Mouse (Mus musculus): ENCODE data around the gene Hic1. TPM values are rescaled to one million over a fixed set of nuclear protein-coding genes. Genes with fewer than 3 reads are reported as not detected.

Hic1 gene
- polyA plus RNA-seq, 1 experiment from 2014 or later = 17.1 TPM

DNA sequence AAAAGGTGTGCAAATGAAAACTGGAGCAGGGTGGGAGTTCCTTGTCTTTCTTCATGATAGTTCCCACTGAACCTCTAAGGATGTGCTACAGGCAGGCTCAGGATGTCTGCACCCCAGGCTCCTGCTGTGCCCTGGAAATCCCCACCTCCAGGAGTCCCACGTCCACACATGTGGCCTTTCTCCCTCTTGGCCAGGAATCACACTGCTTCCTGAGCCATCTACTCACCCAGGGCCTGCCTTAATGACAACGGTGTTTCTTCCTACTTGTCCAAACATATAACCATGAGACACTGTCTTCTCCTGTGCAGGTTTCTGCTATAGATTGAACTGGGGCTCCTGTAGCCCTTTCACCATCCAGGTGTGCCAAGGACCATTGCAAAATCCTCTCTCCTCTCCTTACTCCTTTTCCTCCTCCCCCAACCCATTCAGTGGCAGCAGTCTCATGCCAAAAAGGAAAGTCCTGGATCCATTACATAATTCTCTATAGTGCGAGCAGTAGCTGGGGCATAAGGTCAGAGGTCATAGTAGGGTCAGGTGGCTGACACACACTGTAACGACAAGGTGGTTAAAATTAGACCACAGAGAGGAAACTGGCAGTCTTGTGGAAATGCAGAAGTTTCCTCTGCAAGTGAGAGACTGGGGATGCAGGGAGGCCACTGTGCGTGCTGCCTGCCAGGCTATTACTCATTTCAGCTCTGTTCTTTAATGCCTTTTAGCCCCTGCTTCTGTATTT, 32.5 kb downstream of the Hic1 start:
- no peak overlapping the region for H3K9ac ChIP-seq
- no peak overlapping the region for H3K4me2 ChIP-seq (replicated peaks)
- peaks cover 28% of the 10 kb centered on the region; the same call in 1 of the 2 replicates for H3K4me1 ChIP-seq
- H3K27me3 ChIP-seq (replicated peaks) = no peaks in the 10 kb centered on the region
- 54% methylated on average over 5 of the region's 5 CpGs for WGBS
- no peaks in the 10 kb centered on the region for H3K36me3 ChIP-seq
- ATAC-seq (ENCODE audit: low FRiP score, low read depth) = no peak
- H3K27ac ChIP-seq = no peak overlapping the region
- H3K9me3 ChIP-seq = no peaks in the 10 kb centered on the region
- no peak overlapping the region for H3K4me3 ChIP-seq

DNA sequence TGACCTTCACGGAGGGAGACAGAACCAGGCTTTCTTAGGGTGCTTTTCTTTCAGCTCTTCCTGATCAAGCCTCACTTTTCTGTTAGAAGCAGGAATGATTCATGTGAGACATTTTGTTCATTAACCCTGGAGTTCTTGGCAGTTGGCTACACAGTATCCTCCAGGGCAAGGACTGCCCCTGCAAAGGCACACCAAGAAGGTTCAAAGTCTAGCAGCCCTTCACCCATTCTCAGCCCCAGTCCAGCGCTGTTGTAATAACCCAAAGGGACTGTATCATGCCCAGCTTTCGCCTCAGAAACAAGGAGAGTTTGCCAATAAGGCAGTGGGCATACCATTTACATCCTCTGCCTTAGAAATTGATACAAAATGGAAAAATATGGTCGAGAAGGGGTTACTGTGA, 34.0 kb downstream of the Hic1 start:
- 92% methylated on average over 4 of the region's 4 CpGs for WGBS
- no peaks in the 10 kb centered on the region for H3K36me3 ChIP-seq
- H3K9me3 ChIP-seq = no peaks in the 10 kb centered on the region
- no peak overlapping the region for H3K4me3 ChIP-seq
- H3K27me3 ChIP-seq (replicated peaks) = no peaks in the 10 kb centered on the region
- H3K4me2 ChIP-seq (replicated peaks) = no peak overlapping the region
- ATAC-seq (ENCODE audit: low FRiP score, low read depth) = no peak
- H3K9ac ChIP-seq = no peak overlapping the region
- H3K27ac ChIP-seq = no peak overlapping the region
- H3K4me1 ChIP-seq = peaks cover 28% of the 10 kb centered on the region; the same call in 1 of the 2 replicates

DNA sequence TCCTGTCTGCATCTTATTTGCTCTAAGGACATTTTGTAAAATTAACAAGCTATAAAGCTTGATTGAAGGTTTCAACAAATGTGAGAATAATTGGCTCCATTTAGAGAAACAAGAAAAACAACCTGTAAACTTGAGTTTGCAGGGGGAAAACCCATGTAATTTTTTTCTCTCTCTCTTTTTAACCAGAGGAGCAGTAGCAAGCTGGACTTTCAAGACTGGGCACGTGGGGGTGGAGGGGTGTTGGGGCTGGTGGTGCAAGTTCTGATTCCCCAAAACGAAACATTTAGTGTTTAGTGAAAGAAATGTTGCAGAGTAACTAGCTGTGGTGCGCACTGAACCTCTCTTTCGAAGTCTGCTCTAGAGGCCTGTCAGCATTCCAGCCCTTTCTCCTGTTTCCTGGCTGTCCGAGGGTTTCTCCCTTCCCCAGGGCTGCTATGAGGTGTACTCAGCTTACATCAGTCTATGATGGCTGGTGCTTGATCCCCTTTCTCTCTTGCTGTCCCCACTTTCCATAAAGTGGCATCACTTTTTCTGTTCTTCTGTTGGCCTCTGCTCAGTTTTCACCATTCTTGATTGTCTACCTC, 34.7 kb downstream of the Hic1 start:
- Histone ChIP-seq H3K9me3 (no peaks in the 10 kb centered on the region), H3K36me3 (no peaks in the 10 kb centered on the region), H3K27ac (no peak overlapping the region), H3K27me3 (replicated peaks) (no peaks in the 10 kb centered on the region), H3K9ac (no peak overlapping the region), H3K4me3 (no peak overlapping the region), H3K4me1 (peaks cover 22% of the 10 kb centered on the region; the same call in 1 of the 2 replicates), H3K4me2 (replicated peaks) (no peak overlapping the region)
- no peak for ATAC-seq (ENCODE audit: low FRiP score, low read depth)
- 85% methylated on average over 5 of the region's 5 CpGs for WGBS

DNA sequence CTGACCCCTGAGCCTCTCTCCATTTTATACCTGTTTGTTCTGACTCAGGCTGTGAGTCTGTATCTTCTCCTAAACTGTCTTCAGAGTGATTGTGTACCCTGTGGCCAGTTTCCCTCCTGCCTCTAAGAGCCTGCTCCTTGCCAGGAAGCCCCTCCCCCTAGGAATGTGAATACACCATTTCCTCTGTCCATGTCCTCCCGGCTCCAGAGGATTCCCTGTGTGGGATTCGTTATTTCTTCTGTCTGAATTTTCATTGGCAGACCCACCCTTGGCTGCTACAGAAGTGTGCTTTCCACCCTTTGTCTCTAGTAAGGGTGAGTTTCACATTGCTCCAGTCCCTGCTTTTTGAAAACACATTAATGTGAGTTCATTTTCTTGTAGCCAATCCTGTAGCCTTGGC, 35.4 kb downstream of the Hic1 start:
- Histone ChIP-seq H3K4me3 (no peak overlapping the region), H3K36me3 (no peaks in the 10 kb centered on the region), H3K4me1 (peaks cover 17% of the 10 kb centered on the region; the same call in 1 of the 2 replicates), H3K27me3 (replicated peaks) (no peaks in the 10 kb centered on the region), H3K27ac (no peak overlapping the region), H3K9ac (no peak overlapping the region), H3K9me3 (no peaks in the 10 kb centered on the region), H3K4me2 (replicated peaks) (no peak overlapping the region)
- WGBS = 12% methylated on average over 2 of the region's 2 CpGs
- no peak for ATAC-seq (ENCODE audit: low FRiP score, low read depth)

DNA sequence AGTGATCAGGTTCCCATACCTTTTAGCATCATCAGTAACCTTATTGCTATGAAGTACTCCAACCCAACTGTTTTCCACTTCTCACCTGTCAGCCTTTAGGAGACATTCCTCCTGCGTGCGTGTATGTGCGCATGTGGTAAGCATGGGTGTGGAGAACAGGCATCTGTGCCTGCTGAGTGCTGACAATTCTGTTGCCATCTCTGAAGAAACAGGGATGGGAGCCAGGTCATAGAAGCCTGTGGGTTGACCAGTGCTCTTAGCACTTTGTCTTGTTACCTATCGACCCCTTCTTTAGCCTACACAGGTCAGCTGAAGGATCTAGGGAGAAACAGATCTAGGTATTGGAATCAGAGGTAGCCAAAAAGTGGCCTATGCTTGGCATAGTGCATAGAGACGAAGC, 35.9 kb downstream of the Hic1 start:
- ATAC-seq (ENCODE audit: low FRiP score, low read depth) = no peak
- Histone ChIP-seq H3K9ac (no peak overlapping the region), H3K36me3 (no peaks in the 10 kb centered on the region), H3K27me3 (replicated peaks) (no peaks in the 10 kb centered on the region), H3K4me2 (replicated peaks) (no peak overlapping the region), H3K27ac (no peak overlapping the region), H3K9me3 (no peaks in the 10 kb centered on the region), H3K4me1 (peaks cover 13% of the 10 kb centered on the region; the same call in 1 of the 2 replicates), H3K4me3 (no peak overlapping the region)
- 92% methylated on average over 5 of the region's 5 CpGs for WGBS

DNA sequence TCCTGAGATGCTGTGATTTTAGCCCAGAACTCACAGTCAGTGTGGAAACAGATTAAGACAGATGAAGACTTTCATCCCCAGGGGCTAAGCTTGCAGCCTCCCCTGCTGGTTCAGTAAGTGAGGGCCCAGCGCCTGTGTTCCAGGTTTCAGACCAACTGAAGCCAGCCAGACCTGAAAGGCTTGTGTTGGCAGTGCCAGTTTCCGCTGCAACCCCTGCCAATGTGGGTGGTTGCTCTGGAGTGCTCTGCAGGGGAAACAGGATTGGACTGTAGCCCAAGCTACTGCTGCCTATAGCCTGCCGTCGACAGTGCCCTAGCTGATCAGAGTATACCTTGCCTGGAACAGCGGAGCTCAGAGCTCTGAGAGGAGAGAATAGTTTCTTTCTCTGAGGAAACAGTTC, 37.0 kb downstream of the Hic1 start:
- H3K27me3 ChIP-seq (replicated peaks) = no peaks in the 10 kb centered on the region
- no peaks in the 10 kb centered on the region for H3K36me3 ChIP-seq
- H3K4me3 ChIP-seq = no peak overlapping the region
- ATAC-seq (ENCODE audit: low FRiP score, low read depth) = no peak
- H3K27ac ChIP-seq = no peak overlapping the region
- 92% methylated on average over 5 of the region's 5 CpGs for WGBS
- no peak overlapping the region for H3K4me2 ChIP-seq (replicated peaks)
- no peaks in the 10 kb centered on the region for H3K9me3 ChIP-seq
- H3K4me1 ChIP-seq = peaks cover 13% of the 10 kb centered on the region; the same call in 1 of the 2 replicates
- no peak overlapping the region for H3K9ac ChIP-seq

DNA sequence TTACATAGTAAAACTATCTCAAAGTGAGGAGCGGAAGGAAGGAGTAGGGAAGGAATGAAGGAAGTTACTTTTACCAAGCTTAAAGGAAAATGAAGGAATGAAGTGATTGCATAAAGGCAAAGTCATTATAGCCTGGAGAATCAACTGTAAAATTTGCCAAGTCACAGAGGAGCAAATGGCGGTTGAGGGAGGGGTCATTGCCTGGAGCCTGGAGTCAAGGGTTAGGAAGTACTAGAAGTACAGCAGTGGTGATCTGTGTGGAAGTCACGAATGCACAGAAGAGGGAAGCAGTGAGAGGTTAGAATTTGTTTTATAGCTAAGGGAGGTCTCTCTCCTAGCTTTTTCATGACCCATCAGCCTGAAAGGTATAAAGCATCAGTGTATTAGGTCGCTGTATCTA, 38.0 kb downstream of the Hic1 start:
- Histone ChIP-seq H3K4me3 (no peak overlapping the region), H3K4me2 (replicated peaks) (no peak overlapping the region), H3K9ac (no peak overlapping the region), H3K4me1 (peaks cover 9% of the 10 kb centered on the region; the same call in 1 of the 2 replicates), H3K36me3 (no peaks in the 10 kb centered on the region), H3K9me3 (no peaks in the 10 kb centered on the region), H3K27ac (no peak overlapping the region), H3K27me3 (replicated peaks) (no peaks in the 10 kb centered on the region)
- WGBS = 88% methylated on average over 4 of the region's 4 CpGs
- no peak for ATAC-seq (ENCODE audit: low FRiP score, low read depth)

DNA sequence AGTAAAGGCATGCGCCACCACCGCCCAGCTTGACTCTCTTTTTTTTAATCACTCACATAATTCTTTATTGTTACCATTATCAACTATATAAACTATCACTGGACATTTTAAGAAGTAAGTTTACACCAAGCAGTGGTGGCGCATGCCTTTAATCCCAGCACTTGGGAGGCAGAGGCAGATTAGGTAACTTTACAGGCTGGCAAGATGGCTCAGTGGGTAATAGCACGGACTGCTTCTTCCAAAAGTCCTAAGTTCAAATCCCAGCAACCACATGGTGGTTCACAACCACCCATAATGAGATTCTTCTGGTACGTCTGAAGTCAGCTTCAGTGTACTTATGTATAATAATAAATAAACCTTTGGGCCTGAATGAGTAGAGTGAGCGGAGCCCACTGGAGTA, 39.8 kb downstream of the Hic1 start:
- Histone ChIP-seq H3K4me3 (no peak overlapping the region), H3K36me3 (no peaks in the 10 kb centered on the region), H3K9ac (no peak overlapping the region), H3K9me3 (no peaks in the 10 kb centered on the region), H3K4me1 (peaks cover 9% of the 10 kb centered on the region; the same call in 1 of the 2 replicates), H3K4me2 (replicated peaks) (no peak overlapping the region), H3K27me3 (replicated peaks) (no peaks in the 10 kb centered on the region), H3K27ac (no peak overlapping the region)
- WGBS = 94% methylated on average over 6 of the region's 6 CpGs
- no peak for ATAC-seq (ENCODE audit: low FRiP score, low read depth)

DNA sequence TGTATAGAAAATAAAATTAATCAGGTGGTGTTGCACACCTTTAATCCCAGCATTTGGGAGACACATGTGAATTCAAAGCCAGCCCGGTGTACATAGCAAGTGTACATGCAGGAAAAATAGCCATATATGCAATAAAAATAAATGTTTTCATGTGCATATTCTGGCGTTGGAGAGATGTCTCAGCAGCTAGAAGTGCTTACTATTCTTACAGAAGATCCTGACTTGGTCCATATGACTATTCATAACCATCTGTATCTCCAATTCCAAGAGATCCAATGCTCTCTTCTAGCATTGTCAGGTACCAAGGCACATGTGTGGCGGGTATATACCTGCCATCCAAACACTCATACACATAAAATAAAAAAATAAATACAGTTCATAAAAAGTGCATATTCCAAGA, 42.9 kb downstream of the Hic1 start:
- Histone ChIP-seq H3K9me3 (no peaks in the 10 kb centered on the region), H3K27ac (no peak overlapping the region), H3K4me1 (no peaks in the 10 kb centered on the region), H3K4me2 (replicated peaks) (no peak overlapping the region), H3K4me3 (no peak overlapping the region), H3K36me3 (no peaks in the 10 kb centered on the region), H3K9ac (no peak overlapping the region), H3K27me3 (replicated peaks) (no peaks in the 10 kb centered on the region)
- 94% methylated on average over 3 of the region's 3 CpGs for WGBS
- ATAC-seq (ENCODE audit: low FRiP score, low read depth) = no peak

DNA sequence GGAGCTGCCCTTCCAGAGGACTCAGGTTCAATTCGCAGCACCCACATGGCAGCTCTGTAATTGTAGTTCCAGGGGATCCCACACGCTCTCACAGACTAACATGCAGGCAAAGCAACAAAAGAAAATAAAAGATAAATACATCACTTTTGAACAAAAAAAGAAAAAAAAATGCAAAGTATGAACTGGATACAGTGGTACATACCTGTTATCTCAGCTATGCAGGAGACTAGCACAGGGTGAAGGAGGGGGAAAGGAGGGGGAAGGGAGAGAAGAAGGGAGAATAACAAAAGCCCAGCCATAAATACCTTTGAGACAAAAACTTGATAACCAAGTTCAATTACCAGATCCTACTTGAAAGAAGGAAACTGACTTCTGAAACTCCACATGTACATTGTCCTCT, 44.9 kb downstream of the Hic1 start:
- H3K9me3 ChIP-seq = no peaks in the 10 kb centered on the region
- no peaks in the 10 kb centered on the region for H3K4me1 ChIP-seq
- no peak overlapping the region for H3K9ac ChIP-seq
- 86% methylated on average over 2 of the region's 2 CpGs for WGBS
- H3K4me3 ChIP-seq = no peak overlapping the region
- H3K36me3 ChIP-seq = no peaks in the 10 kb centered on the region
- no peak overlapping the region for H3K4me2 ChIP-seq (replicated peaks)
- ATAC-seq (ENCODE audit: low FRiP score, low read depth) = no peak
- no peaks in the 10 kb centered on the region for H3K27me3 ChIP-seq (replicated peaks)
- H3K27ac ChIP-seq = no peak overlapping the region

DNA sequence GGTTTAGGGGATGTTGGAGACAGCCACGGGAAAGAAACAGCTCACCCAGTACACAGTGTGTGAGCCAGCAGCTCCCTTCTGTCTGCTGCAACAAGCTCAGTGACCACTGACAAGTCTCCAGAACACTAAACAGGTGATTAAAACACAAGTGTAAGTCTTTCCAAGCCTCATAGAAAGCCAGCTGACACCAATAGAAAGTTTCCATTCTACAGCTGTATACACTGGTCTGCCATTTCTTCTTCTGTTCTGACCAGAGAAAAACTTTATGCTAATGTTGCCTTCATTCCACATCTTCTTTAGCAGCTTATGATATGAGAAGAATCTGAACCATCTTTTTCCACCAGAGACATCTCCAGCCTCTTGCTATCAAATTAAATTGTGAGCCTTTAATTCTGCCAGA, 48.0 kb downstream of the Hic1 start:
- no peak for ATAC-seq (ENCODE audit: low FRiP score, low read depth)
- WGBS = 84% methylated on average over 1 of the region's 1 CpGs

DNA sequence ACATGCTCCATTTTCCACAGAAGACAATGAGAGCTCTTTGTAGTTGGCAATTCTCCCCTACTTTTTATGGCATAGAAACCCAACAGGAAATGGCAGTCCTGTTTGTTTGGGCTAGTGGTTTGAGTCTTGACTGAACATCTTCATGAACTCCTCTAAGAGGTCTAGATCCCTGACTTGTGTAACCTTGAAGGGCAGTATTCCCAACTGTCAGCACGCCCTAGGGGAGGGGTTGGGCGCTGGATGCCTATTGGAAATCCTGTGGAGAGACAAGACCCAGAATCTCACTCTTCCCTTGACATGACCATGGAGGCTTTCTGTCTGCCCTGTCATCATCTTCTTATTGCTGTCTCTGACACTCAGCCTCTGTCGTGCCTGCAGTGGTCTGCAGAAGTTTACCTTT, 49.5 kb downstream of the Hic1 start:
- ATAC-seq (ENCODE audit: low FRiP score, low read depth) = no peak
- H3K9me3 ChIP-seq = no peaks in the 10 kb centered on the region
- WGBS = 80% methylated on average over 3 of the region's 3 CpGs
- H3K4me1 ChIP-seq = no peaks in the 10 kb centered on the region
- H3K27ac ChIP-seq = no peak overlapping the region
- no peak overlapping the region for H3K4me3 ChIP-seq
- H3K4me2 ChIP-seq (replicated peaks) = no peak overlapping the region
- H3K9ac ChIP-seq = no peak overlapping the region
- H3K36me3 ChIP-seq = no peaks in the 10 kb centered on the region
- no peaks in the 10 kb centered on the region for H3K27me3 ChIP-seq (replicated peaks)

More for the DNA sequence above, 48.0 kb downstream of the Hic1 start:
- no peak overlapping the region for H3K27ac ChIP-seq
- no peaks in the 10 kb centered on the region for H3K36me3 ChIP-seq
- H3K9me3 ChIP-seq = no peaks in the 10 kb centered on the region
- no peak overlapping the region for H3K4me3 ChIP-seq
- no peaks in the 10 kb centered on the region for H3K4me1 ChIP-seq
- H3K27me3 ChIP-seq (replicated peaks) = no peaks in the 10 kb centered on the region
- no peak overlapping the region for H3K4me2 ChIP-seq (replicated peaks)
- H3K9ac ChIP-seq = no peak overlapping the region

DNA sequence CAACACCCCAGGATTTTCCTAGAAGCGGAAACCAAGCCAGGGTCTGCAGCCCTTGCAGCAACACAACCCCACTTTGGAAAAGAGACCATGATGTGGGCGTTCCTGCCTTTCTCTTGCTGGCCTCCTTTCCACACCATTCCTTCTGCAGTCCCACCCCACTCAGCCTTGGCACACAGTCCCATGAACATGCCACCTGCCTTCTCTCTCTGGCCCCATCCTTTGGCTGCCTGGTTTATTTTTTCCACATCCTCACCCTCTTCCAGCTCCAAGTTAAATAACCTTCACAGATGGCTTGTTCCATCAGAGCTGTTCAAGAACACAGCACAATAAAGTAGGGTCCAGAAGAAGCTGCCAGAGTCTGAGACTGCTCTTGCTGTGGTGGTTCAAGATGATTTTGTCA, 50.0 kb downstream of the Hic1 start:
- H3K36me3 ChIP-seq = no peaks in the 10 kb centered on the region
- no peak overlapping the region for H3K9ac ChIP-seq
- H3K4me3 ChIP-seq = no peak overlapping the region
- 92% methylated on average over 2 of the region's 2 CpGs for WGBS
- no peak for ATAC-seq (ENCODE audit: low FRiP score, low read depth)
- H3K9me3 ChIP-seq = no peaks in the 10 kb centered on the region
- no peak overlapping the region for H3K27ac ChIP-seq
- no peak overlapping the region for H3K4me2 ChIP-seq (replicated peaks)
- no peaks in the 10 kb centered on the region for H3K27me3 ChIP-seq (replicated peaks)
- no peaks in the 10 kb centered on the region for H3K4me1 ChIP-seq

All from neural tube, embryonic 12.5 days (tissue).